Mouse (Mus musculus) bone marrow macrophage, adult 2 months (primary cell): Measurements from ENCODE around the gene Rasgef1b.

Experiments
- CTCF ChIP-seq: IDR thresholded peaks from 2 replicates; pipeline ENCODE4 v1.5.1; 2012; ENCODE audit warnings: low read depth, mild to moderate bottlenecking, low read length, moderate library complexity
- POLR2A ChIP-seq: IDR thresholded peaks from 2 replicates; pipeline ENCODE4 v1.6.1; 2012; ENCODE audit warnings: mild to moderate bottlenecking, low read depth, low read length, borderline replicate concordance

DNA sequence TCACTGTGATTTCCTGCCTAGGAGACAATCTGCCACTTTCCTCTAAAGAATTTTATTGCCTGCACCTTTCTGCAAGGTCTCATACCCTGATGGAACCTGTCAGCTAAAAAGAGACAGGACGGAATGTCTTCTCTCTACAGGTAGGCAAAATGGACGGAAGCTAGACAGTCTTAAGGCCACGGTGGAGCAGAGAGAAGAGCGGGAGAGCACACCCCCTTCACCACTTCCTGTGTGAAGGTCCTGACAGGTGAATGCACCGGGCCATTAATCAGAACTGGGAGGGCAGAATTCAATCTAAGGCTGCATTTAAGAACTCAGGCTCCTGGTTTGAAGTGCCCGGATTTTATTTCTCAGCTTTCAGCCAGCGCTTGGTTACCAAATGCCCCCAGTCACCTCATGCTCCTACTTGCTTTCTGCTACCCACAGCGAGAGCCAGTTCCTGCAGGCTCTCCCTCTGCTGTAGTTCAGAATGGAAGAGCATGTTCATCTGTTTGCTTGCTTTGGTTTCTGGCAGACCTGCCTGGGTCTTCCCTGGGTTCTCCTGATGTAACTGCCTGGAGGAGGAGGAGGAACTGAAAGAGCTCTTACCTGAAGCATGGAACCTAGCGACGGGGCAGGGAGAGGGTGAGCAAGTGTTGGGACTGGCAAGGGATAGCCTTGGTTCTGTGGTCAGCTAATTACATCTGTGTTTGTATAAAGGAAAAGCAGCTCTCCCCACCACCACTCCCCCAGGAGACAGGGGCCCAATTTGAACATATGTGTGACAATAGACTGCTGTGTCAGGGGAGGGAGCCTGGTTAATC, 233.3 kb downstream of the Rasgef1b start:
- no peak for TF ChIP-seq CTCF
- no peak for TF ChIP-seq POLR2A
